Mouse (Mus musculus) liver, embryonic 13.5 days (tissue): Measurements from ENCODE around the gene Olfr937. TPM values are rescaled to one million over a fixed set of nuclear protein-coding genes. Genes with fewer than 3 reads are reported as not detected.

Experiments
- ATAC-seq: fragments of 200-750 bp; cut with Nextera tagmentation; 2 replicates; pipeline ENCODE4 v1.8.0; 2017; ENCODE audit warnings: low read depth, mild to moderate bottlenecking, moderate number of reproducible peaks, moderate library complexity
- DNase-seq: peaks from one replicate; pipeline ENCODE4 v3.0.0; 2022
- H3K27ac ChIP-seq: fragments of 300-500 bp; sonication (generic); 2 replicates; pipeline ENCODE4 v1.5.1; 2015; ENCODE audit warnings: moderate library complexity, mild to moderate bottlenecking, inconsistent platforms
- H3K27me3 ChIP-seq: fragments of 300-500 bp; sonication (generic); 2 replicates; pipeline ENCODE4 v1.6.1; 2015; ENCODE audit warnings: mild to moderate bottlenecking, inconsistent platforms
- H3K36me3 ChIP-seq: fragments of 300-500 bp; sonication (generic); 2 replicates; pipeline ENCODE4 v1.6.1; 2015; ENCODE audit warnings: mild to moderate bottlenecking, inconsistent platforms
- H3K4me1 ChIP-seq: fragments of 300-500 bp; sonication (generic); replicated peaks from 2 replicates; pipeline ENCODE4 v1.6.1; 2015; ENCODE audit warnings: inconsistent platforms
- H3K4me2 ChIP-seq: fragments of 300-500 bp; sonication (generic); 2 replicates; pipeline ENCODE4 v1.6.1; 2015; ENCODE audit warnings: inconsistent platforms, mild to moderate bottlenecking, moderate library complexity
- H3K4me3 ChIP-seq: fragments of 300-500 bp; sonication (generic); replicated peaks from 2 replicates; pipeline ENCODE4 v1.5.1; 2015; ENCODE audit warnings: mild to moderate bottlenecking, inconsistent platforms
- H3K9ac ChIP-seq: fragments of 300-500 bp; sonication (generic); 2 replicates; pipeline ENCODE4 v1.6.1; 2015; ENCODE audit warnings: mild to moderate bottlenecking, inconsistent platforms
- H3K9me3 ChIP-seq: fragments of 300-500 bp; sonication (generic); replicated peaks from 2 replicates; pipeline ENCODE4 v1.6.1; 2016; ENCODE audit warnings: inconsistent platforms
- WGBS: fragments of 180-500 bp; shearing (Covaris S2); methylation state at CpG from one replicate; pipeline ENCODE4 v1.1.7; 2015; ENCODE audit not compliant: insufficient replicate concordance; 5-methylcytosine and 5-hydroxymethylcytosine counted together
- microRNA-seq: library from miRNA; unstranded; fragments of <30 nt; microRNA quantifications from one replicate; pipeline ENCODE4, GENCODE M21; 2016
- polyA plus RNA-seq: library from polyadenylated mRNA; unstranded; fragments of >200 nt; fragmentation: Nextera tagmentation; extraction: Ambion mirVana; gene quantifications from 2 replicates; pipeline ENCODE4 v1.2.1, GENCODE M21; 2015

Olfr937 gene
- not detected in 2 replicates for polyA plus RNA-seq

GRCm38 (mm10) chr9:39064851-39065250 lies at the start of gene Olfr937:
TSS of gene Olfr937 (minus strand) at chr9:39064951.
- no peaks in the 10 kb centered on the region for H3K9me3 ChIP-seq
- H3K4me3 ChIP-seq = no peak within 1 kb of the TSS
- WGBS = 51% methylated on average over 1 of the region's 1 CpGs
- H3K27me3 ChIP-seq = no peaks in the 10 kb centered on the region
- H3K4me1 ChIP-seq = no peaks in the 10 kb centered on the region
- ATAC-seq = no peak
- H3K4me2 ChIP-seq = no peak within 1 kb of the TSS
- no peaks in the 10 kb centered on the region for H3K36me3 ChIP-seq
- no peak within 1 kb of the TSS for H3K9ac ChIP-seq
- DNase-seq = no peak
- no peak within 1 kb of the TSS for H3K27ac ChIP-seq

DNA sequence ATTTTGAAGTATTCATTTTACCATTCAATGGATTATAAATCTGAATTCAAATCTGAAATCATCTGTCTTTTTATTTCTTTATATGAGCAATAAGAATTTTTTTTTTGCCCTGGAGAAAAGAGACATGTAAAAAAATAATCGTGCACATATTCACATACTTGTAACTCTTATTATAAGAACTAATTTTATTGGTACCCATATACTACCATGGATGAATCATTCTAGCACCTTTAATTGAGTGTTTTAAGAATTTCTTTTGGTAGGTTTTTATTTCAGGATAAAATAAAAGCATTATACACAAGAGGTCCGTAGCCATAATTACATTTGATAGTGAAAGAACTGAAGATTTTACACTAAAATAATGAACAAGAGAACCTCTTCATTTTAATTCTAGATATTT lies 14.0 kb upstream of the Olfr937 start, which contains the start of gene Olfr938:
Gene Olfr938, minus strand, starts transcription at position 101 of the 400 bp plus-strand sequence.
- WGBS = 67% methylated on average over 2 of the region's 2 CpGs
- Histone ChIP-seq H3K27ac (no peak within 1 kb of the TSS), H3K36me3 (no peaks in the 10 kb centered on the region)

GRCm38 (mm10) chr9:39023277-39023676 lies 41.5 kb downstream of the Olfr937 start, which contains the start of gene Olfr146:
TSS of gene Olfr146 (minus strand) at chr9:39023377.
- DNase-seq (no peak), ATAC-seq (no peak)
- no peaks in the 10 kb centered on the region for H3K36me3 ChIP-seq
- H3K27me3 ChIP-seq = no peaks in the 10 kb centered on the region
- no peak within 1 kb of the TSS for H3K27ac ChIP-seq
- no peaks in the 10 kb centered on the region for H3K4me1 ChIP-seq
- H3K4me2 ChIP-seq = no peak within 1 kb of the TSS
- no peak within 1 kb of the TSS for H3K9ac ChIP-seq
- H3K9me3 ChIP-seq = no peaks in the 10 kb centered on the region
- 55% methylated on average over 1 of the region's 1 CpGs for WGBS
- no peak within 1 kb of the TSS for H3K4me3 ChIP-seq

More for the DNA sequence above, 14.0 kb upstream of the Olfr937 start, which contains the start of gene Olfr938:
- no peak within 1 kb of the TSS for H3K4me3 ChIP-seq
- no peak within 1 kb of the TSS for H3K9ac ChIP-seq
- no peaks in the 10 kb centered on the region for H3K4me1 ChIP-seq
- peaks cover 3% of the 10 kb centered on the region; the same call in 1 of the 2 replicates for H3K9me3 ChIP-seq
- no peak within 1 kb of the TSS for H3K4me2 ChIP-seq
- no peaks in the 10 kb centered on the region for H3K27me3 ChIP-seq
- DNase-seq (no peak), ATAC-seq (no peak)

Small RNAs within 50 kb of the gene (microRNA-seq; reads per million reads assigned to microRNA genes)
- gene Gm25032 (not detected), gene Gm25529 (not detected)

Other genes with a start within 250 kb of the Olfr937 start
- gene Olfr923, start 238.4 kb downstream of the Olfr937 start, polyA plus RNA-seq = not detected in 2 replicates
- not detected in 2 replicates for gene Olfr924, start 220.5 kb downstream of the Olfr937 start, polyA plus RNA-seq
- gene Olfr26, start 209.9 kb downstream of the Olfr937 start, polyA plus RNA-seq = not detected in 2 replicates
- not detected in 2 replicates for gene Olfr926, start 187.8 kb downstream of the Olfr937 start, polyA plus RNA-seq
- gene Olfr930, start 135.1 kb downstream of the Olfr937 start, polyA plus RNA-seq = not detected in 2 replicates
- gene Olfr933, start 92.6 kb downstream of the Olfr937 start, polyA plus RNA-seq = not detected in 2 replicates
- not detected in 2 replicates for gene Olfr934, start 76.6 kb downstream of the Olfr937 start, polyA plus RNA-seq
- not detected in 2 replicates for gene Olfr935, start 65.3 kb downstream of the Olfr937 start, polyA plus RNA-seq
- not detected in 2 replicates for gene Olfr146, start 41.6 kb downstream of the Olfr937 start, polyA plus RNA-seq
- not detected in 2 replicates for gene Olfr938, start 13.9 kb upstream of the Olfr937 start, polyA plus RNA-seq
- not detected in 2 replicates for gene Olfr27, start 63.2 kb upstream of the Olfr937 start, polyA plus RNA-seq
- not detected in 2 replicates for gene Olfr943, start 101.4 kb upstream of the Olfr937 start, polyA plus RNA-seq
- gene Olfr944, start 137.0 kb upstream of the Olfr937 start, polyA plus RNA-seq = not detected in 2 replicates
- gene Olfr1537, start 185.0 kb upstream of the Olfr937 start, polyA plus RNA-seq = not detected in 2 replicates
- gene Olfr945, start 211.9 kb upstream of the Olfr937 start, polyA plus RNA-seq = not detected in 2 replicates